Mouse (Mus musculus): Measurements from ENCODE around the gene Sstr3. TPM values are rescaled to one million over a fixed set of nuclear protein-coding genes. Genes with fewer than 3 reads are reported as not detected.

Gene Sstr3
- polyA plus RNA-seq, 1 experiment, result not detected

GRCm38 (mm10) chr15:78489248-78489647, 55.2 kb downstream of the Sstr3 start:
- no peak overlapping the region for H3K27ac ChIP-seq (ENCODE audit: insufficient read depth, low read length)
- no peak for TF ChIP-seq CTCF (IDR thresholded peaks at IDR 0.05; ENCODE audit: borderline replicate concordance, insufficient read depth, low read length)
- no peak for TF ChIP-seq POLR2A (IDR thresholded peaks at IDR 0.05; ENCODE audit: low read depth, low read length)
- H3K4me1 ChIP-seq (ENCODE audit: control insufficient read depth, insufficient read depth, low read length), result no peaks in the 10 kb centered on the region
- H3K4me3 ChIP-seq (ENCODE audit: insufficient read depth, low read length), result no peak overlapping the region

GRCm38 (mm10) chr15:78487066-78487465, 57.4 kb downstream of the Sstr3 start:
- Histone ChIP-seq H3K4me3 (ENCODE audit: insufficient read depth, low read length) (no peak overlapping the region), H3K4me1 (ENCODE audit: control insufficient read depth, insufficient read depth, low read length) (0 out of 2 replicates have a peak, but pooled peaks cover 6% of the 10 kb centered on the region), H3K27ac (ENCODE audit: insufficient read depth, low read length) (no peak overlapping the region)
- no peak for TF ChIP-seq CTCF (IDR thresholded peaks at IDR 0.05; ENCODE audit: borderline replicate concordance, insufficient read depth, low read length)
- TF ChIP-seq POLR2A (IDR thresholded peaks at IDR 0.05; ENCODE audit: low read depth, low read length), result no peak

Other genes starting within 250 kb of the Sstr3 start
- 0.30 TPM in 1 of 2 replicates, not detected in the other for gene Csf2rb2, start 239.0 kb downstream of the Sstr3 start, polyA plus RNA-seq (2011; ENCODE audit: insufficient read length, low read depth, missing spikeins)
- 0.18 and 1.2 TPM in 2 replicates for gene Csf2rb, start 218.9 kb downstream of the Sstr3 start, polyA plus RNA-seq (2011; ENCODE audit: insufficient read length, low read depth, missing spikeins)
- not detected in 2 replicates for gene Tex33, start 148.8 kb downstream of the Sstr3 start, polyA plus RNA-seq (2011; ENCODE audit: insufficient read length, low read depth, missing spikeins)
- gene Tst, start 138.8 kb downstream of the Sstr3 start, polyA plus RNA-seq (2011; ENCODE audit: insufficient read length, low read depth, missing spikeins), result 3.5 and 5.0 TPM in 2 replicates
- gene Mpst, start 138.3 kb downstream of the Sstr3 start, polyA plus RNA-seq (2011; ENCODE audit: insufficient read length, low read depth, missing spikeins), result 9.6 and 13.3 TPM in 2 replicates
- 90.6 and 110 TPM in 2 replicates for gene Kctd17, start 116.1 kb downstream of the Sstr3 start, polyA plus RNA-seq (2011; ENCODE audit: insufficient read length, low read depth, missing spikeins)
- gene Tmprss6, start 76.1 kb downstream of the Sstr3 start, polyA plus RNA-seq (2011; ENCODE audit: insufficient read length, low read depth, missing spikeins), result not detected in 2 replicates
- gene Il2rb, start 49.4 kb downstream of the Sstr3 start, polyA plus RNA-seq (2011; ENCODE audit: insufficient read length, low read depth, missing spikeins), result 0.25 TPM in 1 of 2 replicates, not detected in the other
- 43.5 and 77.1 TPM in 2 replicates for gene C1qtnf6, start 13.3 kb downstream of the Sstr3 start, polyA plus RNA-seq (2011; ENCODE audit: insufficient read length, low read depth, missing spikeins)
- 0.37 and 2.2 TPM in 2 replicates for gene Rac2, start 28.1 kb upstream of the Sstr3 start, polyA plus RNA-seq (2011; ENCODE audit: insufficient read length, low read depth, missing spikeins)
- gene Cyth4, start 52.4 kb upstream of the Sstr3 start, polyA plus RNA-seq (2011; ENCODE audit: insufficient read length, low read depth, missing spikeins), result 0.20 and 1.3 TPM in 2 replicates
- not detected in 2 replicates for gene Elfn2, start 174.1 kb upstream of the Sstr3 start, polyA plus RNA-seq (2011; ENCODE audit: insufficient read length, low read depth, missing spikeins)
- not detected in 2 replicates for gene Mfng, start 228.8 kb upstream of the Sstr3 start, polyA plus RNA-seq (2011; ENCODE audit: insufficient read length, low read depth, missing spikeins)

All from embryonic fibroblast, embryonic 13.5 days (primary cell).